Mouse (Mus musculus) heart, embryonic 16.5 days (tissue): ENCODE measurements around the gene Chrna3. TPM values are rescaled to one million over a fixed set of nuclear protein-coding genes. Genes with fewer than 3 reads are reported as not detected.
A peak's percentile ranks its signal among the peaks of the same experiment; 100 is the strongest.

Experiments
- ATAC-seq: fragments of 200-750 bp; cut with Nextera tagmentation; replicated peaks from 2 replicates; pipeline ENCODE4 v1.8.0; 2017; ENCODE audit warnings: moderate number of reproducible peaks; ENCODE audit not compliant: insufficient read depth, low FRiP score; ENCODE audit errors: extremely low read depth
- H3K27ac ChIP-seq: fragments of 300-500 bp; sonication (generic); 2 replicates; pipeline ENCODE4 v1.5.1; 2014; ENCODE audit warnings: mild to moderate bottlenecking, low read length, control low read depth, moderate library complexity
- H3K27me3 ChIP-seq: fragments of 300-500 bp; sonication (generic); 2 replicates; pipeline ENCODE4 v1.6.1; 2014; ENCODE audit warnings: low read length, mixed read lengths; ENCODE audit not compliant: control insufficient read depth, insufficient read depth
- H3K36me3 ChIP-seq: fragments of 300-500 bp; sonication (generic); 2 replicates; pipeline ENCODE4 v1.6.1; 2014; ENCODE audit not compliant: control insufficient read depth, insufficient read depth
- H3K4me1 ChIP-seq: fragments of 300-500 bp; sonication (generic); 2 replicates; pipeline ENCODE4 v1.6.1; 2014; ENCODE audit warnings: low read length, mixed read lengths; ENCODE audit not compliant: control insufficient read depth, insufficient read depth
- H3K4me2 ChIP-seq: fragments of 300-500 bp; sonication (generic); 2 replicates; pipeline ENCODE4 v1.6.1; 2014; ENCODE audit warnings: low read depth, mild to moderate bottlenecking, control low read depth, low read length
- H3K4me3 ChIP-seq: fragments of 300-500 bp; sonication (generic); 2 replicates; pipeline ENCODE4 v1.5.1; 2014; ENCODE audit warnings: mild to moderate bottlenecking, control low read depth, low read length
- H3K9ac ChIP-seq: fragments of 300-500 bp; sonication (generic); 2 replicates; pipeline ENCODE4 v1.6.1; 2014; ENCODE audit warnings: low read length, control low read depth
- H3K9me3 ChIP-seq: fragments of 300-500 bp; sonication (generic); replicated peaks from 2 replicates; pipeline ENCODE4 v1.6.1; 2016; ENCODE audit warnings: low read length; ENCODE audit not compliant: control insufficient read depth
- WGBS: fragments of 180-500 bp; shearing (Covaris S2); extraction: QIAGEN DNeasy Blood & Tissue Kit; methylation state at CpG from one replicate; pipeline ENCODE4 v1.1.7; 2014; 5-methylcytosine and 5-hydroxymethylcytosine counted together
- polyA plus RNA-seq: library from polyadenylated mRNA; unstranded; fragments of >200 nt; fragmentation: Nextera tagmentation; extraction: Ambion mirVana; gene quantifications from 2 replicates; pipeline ENCODE4 v1.2.1, GENCODE M21; 2015

The Chrna3 gene
- polyA plus RNA-seq, 1 experiment from 2014 or later, result 0.20 TPM

DNA sequence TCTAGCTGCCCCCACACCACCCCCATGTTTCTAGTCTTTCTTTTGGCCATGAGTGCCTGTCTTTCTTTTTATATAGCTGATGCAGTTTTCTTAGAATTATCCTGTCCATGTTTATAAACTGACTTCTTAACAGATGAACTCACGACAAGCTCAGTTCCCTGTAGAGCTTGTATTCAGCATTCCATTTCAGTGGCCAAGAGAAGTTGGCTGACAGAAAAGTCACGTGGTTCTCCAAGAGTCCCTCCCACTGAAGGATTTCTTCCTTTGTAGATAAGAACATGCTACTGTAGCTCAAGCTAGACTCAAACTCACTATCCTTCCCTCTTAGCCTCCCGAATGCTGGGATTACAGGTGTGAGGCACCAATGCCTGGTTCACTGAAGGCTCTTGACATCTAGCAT, 9.4 kb downstream of the Chrna3 start:
- Histone ChIP-seq H3K27ac (no peak overlapping the region), H3K4me2 (no peak overlapping the region), H3K4me1 (no peaks in the 10 kb centered on the region), H3K4me3 (no peak overlapping the region), H3K9ac (no peak overlapping the region), H3K36me3 (no peaks in the 10 kb centered on the region), H3K9me3 (no peaks in the 10 kb centered on the region), H3K27me3 (no peaks in the 10 kb centered on the region)
- no peak for ATAC-seq
- WGBS, result 51% methylated on average over 3 of the region's 3 CpGs

DNA sequence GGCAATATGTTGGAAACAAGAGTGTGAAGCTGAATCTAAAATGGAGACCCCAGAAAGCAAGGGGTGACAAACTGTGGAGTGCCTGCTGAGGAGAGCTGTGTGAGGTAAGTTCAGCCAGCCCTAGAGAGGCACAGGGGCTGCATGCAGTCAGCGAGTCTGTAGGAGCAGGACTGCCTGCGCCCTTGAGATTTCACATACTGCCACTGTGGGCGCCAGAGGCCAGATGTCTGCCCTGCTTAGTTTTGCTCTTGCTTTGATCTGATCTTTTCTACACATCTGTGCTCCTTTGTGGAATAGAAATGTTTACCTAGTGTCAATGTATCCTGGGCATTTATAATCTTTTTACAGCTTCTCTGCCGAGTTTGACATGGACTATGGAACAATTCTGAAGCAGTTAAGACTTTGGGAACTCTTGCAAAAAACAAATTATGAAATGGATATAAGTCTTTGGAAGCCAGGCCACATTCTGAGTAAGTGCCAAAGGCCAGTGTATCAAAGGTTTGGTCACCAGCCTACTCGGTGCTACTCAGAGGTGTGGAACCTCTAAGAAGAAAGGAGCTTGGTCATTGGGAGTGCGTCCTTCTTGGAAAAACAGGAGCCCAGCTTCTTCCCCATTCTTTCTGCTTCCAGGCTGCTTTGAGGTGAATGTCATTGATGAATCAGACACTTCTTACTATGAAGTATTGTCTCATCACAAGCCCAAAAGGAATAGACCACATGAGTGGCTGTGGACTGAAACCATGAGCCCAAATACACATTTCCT, 15.6 kb downstream of the Chrna3 start:
- H3K4me3 ChIP-seq, result no peak overlapping the region
- H3K27me3 ChIP-seq, result no peaks in the 10 kb centered on the region
- WGBS, result 45% methylated on average over 6 of the region's 6 CpGs
- no peaks in the 10 kb centered on the region for H3K9me3 ChIP-seq
- no peaks in the 10 kb centered on the region; the same call in 1 of the 2 replicates for H3K4me1 ChIP-seq
- H3K4me2 ChIP-seq, result no peak overlapping the region
- H3K36me3 ChIP-seq, result no peaks in the 10 kb centered on the region
- no peak overlapping the region for H3K27ac ChIP-seq
- no peak overlapping the region for H3K9ac ChIP-seq
- no peak for ATAC-seq

DNA sequence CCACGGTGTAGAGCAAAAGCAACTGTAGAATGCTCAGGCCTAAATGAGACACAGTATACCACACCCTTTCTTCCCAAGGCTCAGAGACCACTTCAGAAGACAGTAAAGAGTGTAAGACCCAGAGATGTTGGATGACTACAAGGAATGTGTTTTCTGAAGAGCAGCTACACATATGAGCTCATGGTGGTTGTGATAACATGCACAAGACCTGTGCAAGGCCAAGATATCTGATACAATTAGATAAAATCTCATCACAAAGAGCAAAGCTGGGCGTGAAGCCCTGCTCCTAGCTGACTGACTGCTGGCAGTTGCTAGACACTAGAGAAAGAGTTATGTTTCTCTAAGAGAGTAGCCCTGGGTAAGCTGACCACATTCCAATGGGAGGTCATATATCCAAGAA, 16.7 kb downstream of the Chrna3 start:
- H3K27me3 ChIP-seq, result no peaks in the 10 kb centered on the region
- no peak overlapping the region for H3K27ac ChIP-seq
- no peak for ATAC-seq
- H3K9ac ChIP-seq, result no peak overlapping the region
- no peak overlapping the region for H3K4me3 ChIP-seq
- no peaks in the 10 kb centered on the region; the same call in 1 of the 2 replicates for H3K4me1 ChIP-seq
- no peak overlapping the region for H3K4me2 ChIP-seq
- WGBS, result 64% methylated on average over 2 of the region's 2 CpGs
- H3K36me3 ChIP-seq, result no peaks in the 10 kb centered on the region
- H3K9me3 ChIP-seq, result no peaks in the 10 kb centered on the region

DNA sequence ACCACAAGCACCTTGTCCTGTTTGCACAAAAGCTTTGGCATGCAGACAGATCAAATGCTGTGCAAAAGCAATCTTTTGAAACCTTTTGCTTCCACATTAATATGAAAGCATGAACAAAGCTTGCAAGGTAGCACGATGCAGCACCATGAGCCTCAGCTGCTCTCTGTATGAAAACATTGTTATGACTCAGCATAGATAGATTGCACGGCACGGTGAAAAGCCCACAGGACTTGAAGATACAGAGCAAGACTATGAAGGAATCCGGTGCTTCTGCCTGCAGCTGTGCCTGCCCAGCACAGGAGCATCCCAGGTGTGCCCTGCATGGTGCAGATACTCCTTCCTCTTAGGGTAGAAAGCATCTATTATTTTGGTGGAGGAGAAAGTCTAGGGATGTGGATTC, 22.8 kb downstream of the Chrna3 start:
- no peaks in the 10 kb centered on the region for H3K36me3 ChIP-seq
- no peak overlapping the region for H3K4me2 ChIP-seq
- H3K27ac ChIP-seq, result no peak overlapping the region
- no peak for ATAC-seq
- 69% methylated on average over 4 of the region's 4 CpGs for WGBS
- no peaks in the 10 kb centered on the region for H3K9me3 ChIP-seq
- no peak overlapping the region for H3K9ac ChIP-seq
- no peaks in the 10 kb centered on the region for H3K4me1 ChIP-seq
- H3K27me3 ChIP-seq, result no peaks in the 10 kb centered on the region
- no peak overlapping the region for H3K4me3 ChIP-seq

DNA sequence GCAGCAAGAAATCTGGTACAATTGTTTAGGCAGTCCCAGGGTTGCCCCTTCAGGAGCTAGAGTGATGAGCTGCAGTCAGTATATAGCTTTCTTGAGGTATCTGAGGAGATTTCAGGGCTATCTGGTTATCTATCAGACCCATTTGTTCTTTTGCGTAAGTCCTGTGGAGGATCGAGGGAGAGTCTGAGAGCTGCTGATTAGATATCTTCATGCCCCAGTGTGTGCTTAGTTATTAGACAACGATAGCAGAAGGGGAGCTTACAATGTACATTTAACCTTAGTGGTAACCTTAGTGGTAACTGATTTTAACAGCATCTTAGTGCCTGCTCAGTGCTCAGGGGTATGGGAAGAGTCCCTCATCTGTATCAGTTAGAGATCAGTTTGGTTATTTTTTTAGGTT, 30.7 kb downstream of the Chrna3 start:
- Histone ChIP-seq H3K9me3 (no peaks in the 10 kb centered on the region), H3K4me2 (no peak overlapping the region), H3K27me3 (no peaks in the 10 kb centered on the region), H3K27ac (no peak overlapping the region), H3K4me1 (no peaks in the 10 kb centered on the region), H3K4me3 (no peak overlapping the region), H3K36me3 (no peaks in the 10 kb centered on the region), H3K9ac (no peak overlapping the region)
- ATAC-seq, result no peak
- 36% methylated on average over 3 of the region's 3 CpGs for WGBS

DNA sequence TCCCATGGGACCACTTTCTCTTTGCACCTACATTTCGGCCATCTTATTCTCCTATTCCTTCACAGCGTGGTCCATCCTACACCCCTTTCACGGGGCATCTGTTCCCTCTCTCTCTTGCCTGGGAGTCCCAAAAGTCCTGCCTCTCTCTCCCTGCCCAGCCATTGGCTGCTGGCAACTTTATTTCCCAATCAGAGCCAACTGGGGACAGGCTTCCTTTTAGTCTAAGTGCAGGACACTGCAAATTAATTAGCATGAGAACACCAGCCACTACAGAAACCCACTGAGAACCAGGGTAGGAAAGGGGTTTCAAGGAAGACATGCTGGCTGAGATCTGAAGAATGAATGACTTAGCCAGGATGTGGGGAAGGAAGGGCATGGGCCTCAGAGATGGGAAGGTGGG, 32.0 kb downstream of the Chrna3 start:
- Histone ChIP-seq H3K36me3 (no peaks in the 10 kb centered on the region), H3K4me2 (no peak overlapping the region), H3K9ac (no peak overlapping the region), H3K9me3 (no peaks in the 10 kb centered on the region), H3K27ac (no peak overlapping the region), H3K4me1 (no peaks in the 10 kb centered on the region), H3K27me3 (no peaks in the 10 kb centered on the region), H3K4me3 (no peak overlapping the region)
- 55% methylated on average over 3 of the region's 3 CpGs for WGBS
- ATAC-seq, result no peak

DNA sequence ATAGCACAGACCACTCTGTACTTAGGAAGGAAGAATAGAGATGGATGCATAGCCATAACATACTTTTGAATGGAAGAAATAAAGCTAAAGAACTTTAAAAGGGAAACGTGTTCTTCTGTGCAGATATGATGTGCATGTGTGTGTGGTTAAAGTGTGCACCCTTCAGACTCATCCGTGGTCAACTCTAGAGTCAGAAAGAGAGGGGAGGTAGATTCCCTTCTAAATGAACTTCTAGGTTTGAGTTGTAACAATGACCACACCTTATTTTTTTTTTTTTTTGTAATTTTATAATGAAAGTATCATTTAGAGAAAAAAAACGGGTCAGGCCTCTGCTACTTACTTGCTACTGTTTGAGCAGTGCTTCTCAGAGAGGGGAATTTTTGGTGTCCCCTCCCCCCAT, 36.0 kb downstream of the Chrna3 start:
- Histone ChIP-seq H3K36me3 (no peaks in the 10 kb centered on the region), H3K4me2 (no peak overlapping the region), H3K9ac (no peak overlapping the region), H3K9me3 (no peaks in the 10 kb centered on the region), H3K27ac (no peak overlapping the region), H3K27me3 (no peaks in the 10 kb centered on the region), H3K4me1 (no peaks in the 10 kb centered on the region), H3K4me3 (no peak overlapping the region)
- 73% methylated on average over 3 of the region's 3 CpGs for WGBS
- ATAC-seq, result no peak

DNA sequence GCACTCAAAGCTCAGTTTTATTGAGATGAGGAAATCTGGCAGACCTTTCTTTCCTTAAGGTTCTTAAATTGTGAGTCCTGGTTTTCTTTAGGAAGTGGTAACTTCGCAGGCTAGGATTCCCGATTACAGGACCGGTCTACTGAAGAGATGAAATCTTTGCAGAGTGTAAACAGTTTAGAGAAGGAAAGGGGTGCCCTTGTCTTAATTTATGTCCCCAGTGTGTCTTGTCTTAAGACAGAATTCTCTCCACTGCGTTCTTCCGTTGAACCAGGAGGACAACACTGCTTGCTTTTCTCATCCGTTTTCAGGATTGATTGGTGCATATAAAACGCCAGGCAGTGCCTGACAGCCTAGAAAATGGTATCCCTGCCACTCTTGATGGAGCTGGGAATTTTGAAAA, 44.0 kb downstream of the Chrna3 start:
- no peaks in the 10 kb centered on the region for H3K9me3 ChIP-seq
- no peak for ATAC-seq
- no peaks in the 10 kb centered on the region for H3K36me3 ChIP-seq
- no peak overlapping the region for H3K9ac ChIP-seq
- H3K4me1 ChIP-seq, result peaks cover 7% of the 10 kb centered on the region
- peaks cover 36% of the 10 kb centered on the region for H3K27me3 ChIP-seq
- no peak overlapping the region for H3K27ac ChIP-seq
- peak overlapping the region; percentile 73 for H3K4me3 ChIP-seq
- 15% methylated on average over 7 of the region's 7 CpGs for WGBS
- peak overlapping the region; percentile 99 for H3K4me2 ChIP-seq

DNA sequence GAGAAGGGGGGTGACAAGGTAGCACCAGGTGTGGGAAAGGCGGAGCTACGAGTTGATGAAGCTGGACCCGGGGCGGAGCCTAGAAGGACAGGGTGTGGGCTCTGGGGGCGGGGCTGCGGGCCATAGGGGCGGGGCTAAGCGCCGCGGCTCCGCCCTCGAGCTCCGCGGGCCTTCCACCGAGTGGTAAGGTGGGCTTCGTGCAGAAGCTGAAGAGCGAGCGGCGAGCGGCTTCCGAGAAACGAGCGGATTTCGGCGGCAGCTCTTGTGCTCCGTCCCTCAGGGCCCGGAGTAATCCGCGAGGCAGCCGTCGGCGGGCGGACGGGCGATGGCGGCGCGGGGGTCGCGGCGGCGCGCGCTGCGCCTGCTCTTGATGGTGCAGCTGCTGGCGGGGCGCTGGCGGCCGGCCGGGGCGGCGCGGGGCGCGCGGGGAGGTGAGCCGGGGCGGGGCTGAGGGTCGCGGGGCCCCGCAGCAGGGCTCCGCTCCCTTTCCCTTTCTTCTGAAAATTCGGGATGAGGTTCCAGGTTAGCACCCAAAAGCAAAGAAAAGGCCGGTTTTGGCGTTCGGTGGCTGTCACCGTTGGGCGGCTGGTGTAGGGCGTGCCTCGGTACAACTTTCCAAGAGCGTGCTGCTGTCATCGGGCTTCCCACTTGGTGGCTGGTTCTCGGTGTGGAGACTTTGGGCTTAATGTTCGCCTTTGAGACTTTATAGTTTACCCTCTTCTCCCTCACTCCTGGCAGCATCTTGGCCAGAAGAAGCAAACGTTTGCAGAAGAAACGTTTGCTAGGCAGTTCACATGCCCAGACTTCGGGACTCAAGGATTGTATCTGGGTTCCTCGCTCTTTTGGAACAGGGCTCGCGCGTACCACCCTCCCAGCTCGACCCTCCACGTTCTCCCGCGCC, 44.8 kb downstream of the Chrna3 start:
- H3K4me2 ChIP-seq, result peak overlapping the region; percentile 99
- peak overlapping the region; percentile 67 for H3K9ac ChIP-seq
- H3K27ac ChIP-seq, result no peak overlapping the region
- WGBS, result under 1% methylated on average over 83 of the region's 85 CpGs
- peaks cover 36% of the 10 kb centered on the region for H3K27me3 ChIP-seq
- no peaks in the 10 kb centered on the region for H3K36me3 ChIP-seq
- peak overlapping the region; percentile 73 for H3K4me3 ChIP-seq
- peak; percentile 41 for ATAC-seq
- H3K9me3 ChIP-seq, result no peaks in the 10 kb centered on the region
- peaks cover 7% of the 10 kb centered on the region for H3K4me1 ChIP-seq
